Mouse (Mus musculus) MEL-GATA-1-ER (cell line): Measurements from ENCODE around the gene Gm10147.
"Not testable (repeated sequence)": the region's sequence is repeated elsewhere in the genome, so short reads cannot be mapped to it uniquely, and the experiment has no call there.

Experiments used
- DNase-seq: peaks from one replicate; pipeline ENCODE4 v3.0.0-alpha.2; 2012; ENCODE audit warnings: low read depth; ENCODE audit errors: extremely low read depth

Gm10147 gene

GRCm38 (mm10) chrX:28607742-28608141 lies at the start of gene Gm10147:
TSS of gene Gm10147 (minus strand) at chrX:28607842.
- DNase-seq, result not testable (repeated sequence)
